Mouse (Mus musculus): ENCODE results near the gene Dnaic1.
"Not testable (repeated sequence)": the region's sequence is repeated elsewhere in the genome, so short reads cannot be mapped to it uniquely, and the experiment has no call there.

Gene Dnaic1

DNA sequence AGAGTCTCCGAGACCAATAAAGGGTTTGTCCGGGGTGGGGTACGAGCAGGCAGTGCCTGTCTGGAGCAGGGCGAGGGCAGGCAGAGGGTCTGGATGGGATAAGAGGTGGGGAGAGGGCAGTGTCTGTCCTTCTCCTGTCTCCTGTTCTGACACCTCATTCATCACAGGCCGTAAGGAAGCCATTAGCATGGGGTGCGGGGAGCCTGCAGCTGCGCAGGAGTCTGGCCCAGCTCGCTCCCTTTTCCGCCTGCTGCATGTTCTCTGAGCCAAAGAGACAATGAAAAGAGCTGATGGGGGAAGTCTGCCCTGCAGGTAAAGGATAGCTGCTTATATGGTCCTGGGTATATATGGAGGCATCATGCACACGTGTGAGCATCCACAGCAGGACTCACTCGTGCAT, 93.1 kb downstream of the Dnaic1 start:
- no peak for DNase-seq (ENCODE audit: extremely low read depth, low read depth)

DNA sequence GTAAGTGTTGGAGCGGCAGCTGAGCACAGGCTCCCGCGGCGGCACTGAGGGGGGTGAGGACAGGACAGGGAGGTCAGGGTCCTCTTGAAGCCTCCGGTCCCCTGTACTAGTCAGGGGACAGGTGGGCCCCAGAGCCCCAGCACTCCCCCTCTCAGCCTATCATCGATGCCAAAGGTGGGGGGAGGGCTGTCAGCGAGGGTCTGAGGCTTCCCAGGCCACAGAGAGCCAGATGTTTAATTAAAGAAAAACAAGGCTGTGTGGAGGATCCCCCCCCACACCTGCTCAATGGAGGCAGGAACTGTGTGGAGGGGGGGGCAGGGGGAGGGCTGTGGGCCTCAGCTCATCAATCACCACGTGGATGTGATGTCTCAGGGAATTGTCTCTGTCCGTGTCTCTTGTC, 94.0 kb downstream of the Dnaic1 start:
- DNase-seq (ENCODE audit: extremely low read depth, low read depth), result no peak

- no peak for DNase-seq (ENCODE audit: extremely low read depth, low read depth)
These were observed 95.0 kb downstream of the Dnaic1 start for GRCm38 (mm10) chr4:41664533-41664932.

- DNase-seq (ENCODE audit: extremely low read depth, low read depth), result no peak
These were observed 95.6 kb downstream of the Dnaic1 start for GRCm38 (mm10) chr4:41665009-41665675.

DNA sequence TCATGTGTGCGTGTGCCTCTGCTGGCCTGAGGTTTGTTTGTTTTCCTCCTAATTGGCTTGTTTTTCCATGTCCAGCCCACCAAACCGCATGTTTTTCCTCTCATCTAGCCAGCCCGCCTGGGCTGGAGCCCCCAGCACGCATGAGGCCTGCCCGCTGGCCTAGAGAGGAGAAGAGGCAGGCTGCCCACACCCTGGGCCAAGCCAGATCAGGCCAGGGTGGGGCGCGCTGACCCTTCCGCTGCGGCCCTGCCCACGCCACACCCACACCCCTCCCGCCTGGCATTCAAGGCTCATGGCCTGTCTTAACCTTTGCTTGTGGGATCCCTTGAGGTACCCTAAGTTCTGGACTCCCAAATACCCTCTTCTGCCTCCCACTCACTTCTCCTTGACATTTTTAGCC, 97.1 kb downstream of the Dnaic1 start:
- no peak for DNase-seq (ENCODE audit: extremely low read depth, low read depth)

GRCm38 (mm10) chr4:41670836-41671235, 101.3 kb downstream of the Dnaic1 start:
- DNase-seq (ENCODE audit: extremely low read depth, low read depth), result no peak

DNA sequence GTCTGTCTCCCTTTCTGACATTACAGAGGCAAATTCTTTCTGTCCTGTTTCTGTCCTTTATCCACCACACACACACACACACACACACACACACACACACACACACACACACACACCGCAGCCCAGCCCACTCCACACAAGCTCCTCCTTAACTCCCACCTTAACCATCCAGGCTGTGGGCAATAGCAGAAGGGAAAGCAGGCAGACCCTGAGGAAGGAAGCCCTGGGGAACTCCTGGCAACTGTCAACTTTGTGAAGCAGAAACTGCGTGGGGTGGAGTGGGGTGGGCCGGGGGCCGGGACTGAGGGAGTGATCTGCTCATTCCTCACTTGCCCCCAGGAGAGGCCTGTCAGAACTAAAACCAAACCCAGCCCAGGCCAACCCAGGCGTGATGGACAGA, 101.9 kb downstream of the Dnaic1 start:
- no peak for DNase-seq (ENCODE audit: extremely low read depth, low read depth)

DNA sequence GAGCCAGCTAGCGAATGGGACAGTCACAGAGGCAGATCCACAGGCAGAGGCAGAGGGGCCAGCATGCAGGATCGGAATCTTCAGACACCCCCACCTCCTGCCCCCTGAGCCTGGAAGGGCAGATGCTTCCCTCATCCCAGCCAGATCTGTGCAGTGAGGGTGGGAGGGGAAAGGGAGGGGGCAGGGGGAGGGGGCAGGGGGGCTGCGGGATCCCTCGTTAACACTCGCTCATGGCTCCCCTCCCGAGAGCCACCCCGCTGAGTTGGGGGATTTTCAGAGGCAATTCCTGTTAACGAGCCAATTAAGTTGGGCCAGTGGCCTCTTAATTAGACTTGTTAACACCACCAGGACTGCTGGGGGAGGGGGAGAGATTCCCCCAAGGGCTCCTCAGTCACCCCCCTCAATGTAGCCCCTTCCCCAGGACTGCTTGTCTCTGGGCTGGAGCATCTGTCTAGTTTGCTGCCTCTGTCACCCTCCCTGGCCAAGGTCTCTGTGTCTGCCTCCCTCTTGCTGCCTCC, 102.4 kb downstream of the Dnaic1 start:
- DNase-seq (ENCODE audit: extremely low read depth, low read depth), result no peak

GRCm38 (mm10) chr4:41672522-41672963, 103.0 kb downstream of the Dnaic1 start:
- no peak for DNase-seq (ENCODE audit: extremely low read depth, low read depth)

DNA sequence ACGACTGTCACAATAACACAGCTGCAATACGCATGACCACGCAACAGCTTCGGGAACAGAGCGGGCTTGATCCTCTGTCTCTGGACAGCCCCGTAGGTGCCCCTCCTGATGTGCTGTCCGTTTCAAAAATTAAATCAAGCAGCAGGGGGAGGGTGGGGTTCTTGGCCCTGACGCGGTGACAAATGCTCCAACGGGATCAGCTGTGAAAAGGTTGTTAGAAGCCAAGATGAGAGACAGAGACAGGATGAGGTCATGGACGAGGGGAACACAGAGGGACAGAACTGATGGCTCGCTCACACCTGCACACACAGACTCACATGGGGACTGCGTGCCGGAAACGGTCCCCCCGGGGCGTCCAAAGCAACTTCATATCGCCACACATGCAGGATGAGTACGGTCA, 103.6 kb downstream of the Dnaic1 start:
- DNase-seq (ENCODE audit: extremely low read depth, low read depth), result no peak

DNA sequence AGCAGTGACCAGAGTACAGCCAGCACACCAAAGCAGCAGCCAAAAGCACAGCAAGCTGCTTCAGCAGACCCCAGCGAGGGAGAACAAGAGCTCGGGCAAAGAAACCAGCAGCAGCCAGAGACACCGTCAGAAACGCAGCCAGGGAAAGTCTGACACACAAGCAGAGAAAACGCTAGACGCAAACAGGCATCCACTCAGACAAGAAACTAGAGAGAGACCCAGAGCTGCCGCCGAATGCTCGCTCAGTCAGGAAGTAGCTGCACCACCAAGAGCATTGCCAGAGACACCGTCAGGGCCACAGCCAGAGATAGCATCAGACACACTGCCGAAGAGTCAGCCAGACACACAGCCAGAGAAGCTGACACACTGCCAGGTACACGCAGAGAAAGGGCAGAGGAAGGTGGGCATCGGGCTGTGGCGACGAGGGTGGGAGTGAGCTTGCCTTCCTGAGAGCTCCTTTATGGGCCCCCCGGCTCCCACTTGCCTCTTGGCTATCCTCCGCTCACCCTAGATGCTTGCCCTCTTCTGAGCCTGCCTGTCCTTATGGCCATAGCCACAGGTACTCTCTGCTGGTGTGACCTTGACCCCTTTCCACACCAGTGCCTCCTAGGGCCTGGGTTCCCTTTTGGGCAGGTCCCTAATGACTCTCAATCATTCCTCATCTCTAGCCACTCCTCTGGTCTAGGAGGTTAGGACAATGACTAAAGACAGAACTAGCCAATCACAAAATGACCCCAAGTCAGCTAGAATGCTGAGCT, 106.9 kb downstream of the Dnaic1 start:
- no peak for DNase-seq (ENCODE audit: extremely low read depth, low read depth)

DNA sequence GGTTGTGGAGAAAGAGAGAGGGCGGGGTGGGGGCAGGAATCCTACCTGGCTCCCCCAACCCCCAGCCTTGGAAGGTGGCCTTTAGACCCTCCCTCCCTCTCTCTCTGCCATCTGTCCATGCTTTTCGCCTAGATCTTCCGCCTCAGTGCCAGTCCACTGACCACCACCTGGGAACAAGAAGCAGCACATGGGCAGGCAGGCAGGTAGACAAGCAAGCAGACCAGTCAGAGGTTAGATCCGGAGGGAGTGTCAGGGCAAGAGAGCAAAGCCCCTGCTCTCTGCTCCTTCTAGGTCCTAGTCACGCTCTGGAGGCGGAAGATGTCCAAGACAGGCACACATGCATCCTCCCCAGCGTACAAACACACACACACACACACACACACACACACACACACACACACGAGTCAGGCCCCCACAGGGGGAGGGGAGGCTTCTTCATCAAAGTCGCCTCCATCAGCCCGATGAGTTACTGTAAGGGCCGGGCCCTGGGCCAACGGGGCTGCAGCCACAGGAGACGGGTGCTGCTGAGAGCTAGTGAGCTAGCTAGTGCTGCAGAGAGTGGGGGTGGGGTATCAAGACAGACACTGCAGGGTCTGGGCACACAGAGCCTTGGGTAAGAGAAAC, 107.5 kb downstream of the Dnaic1 start:
- no peak for DNase-seq (ENCODE audit: extremely low read depth, low read depth)

DNA sequence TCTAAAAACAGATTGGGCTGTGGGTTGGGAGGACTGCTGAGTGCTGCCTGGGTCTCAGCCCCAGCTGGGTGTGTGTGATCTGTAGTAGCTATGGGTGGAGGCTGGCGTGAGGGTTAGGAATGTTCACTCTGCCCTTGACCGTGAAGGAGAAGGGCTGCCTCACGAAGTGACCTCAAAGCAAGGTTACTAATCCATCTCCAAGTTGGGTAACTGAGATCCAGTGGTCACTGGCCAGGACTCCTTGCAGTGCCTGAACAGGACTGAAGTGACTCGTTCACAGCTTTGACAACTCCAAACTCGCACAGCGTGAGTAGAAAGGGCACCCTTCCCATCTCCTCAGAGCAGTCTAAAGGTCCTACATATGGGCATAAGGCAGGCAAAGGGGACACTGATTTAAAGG, 109.3 kb downstream of the Dnaic1 start:
- DNase-seq (ENCODE audit: extremely low read depth, low read depth), result no peak

- no peak for DNase-seq (ENCODE audit: extremely low read depth, low read depth)
These were observed 109.7 kb downstream of the Dnaic1 start for GRCm38 (mm10) chr4:41679291-41679690.

DNA sequence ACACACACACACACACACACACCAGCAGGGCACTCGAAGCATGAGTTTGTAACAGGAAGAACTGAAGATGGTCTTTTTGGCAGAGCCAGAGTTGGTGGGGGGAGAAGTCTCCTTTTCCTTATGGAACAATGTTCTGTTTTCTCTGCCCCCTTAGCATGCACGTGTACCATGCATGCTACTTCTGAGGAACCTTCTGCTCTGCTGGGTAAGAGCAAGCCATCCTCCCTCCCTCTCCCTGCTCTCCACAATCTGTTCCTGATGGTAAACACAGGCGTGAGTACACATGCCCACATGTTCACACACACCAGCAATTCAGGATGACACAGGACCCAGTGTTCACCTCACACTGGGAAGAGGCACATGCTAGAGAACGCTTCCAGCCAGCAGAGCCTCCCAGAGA, 111.6 kb downstream of the Dnaic1 start:
- DNase-seq (ENCODE audit: extremely low read depth, low read depth), result no peak

DNA sequence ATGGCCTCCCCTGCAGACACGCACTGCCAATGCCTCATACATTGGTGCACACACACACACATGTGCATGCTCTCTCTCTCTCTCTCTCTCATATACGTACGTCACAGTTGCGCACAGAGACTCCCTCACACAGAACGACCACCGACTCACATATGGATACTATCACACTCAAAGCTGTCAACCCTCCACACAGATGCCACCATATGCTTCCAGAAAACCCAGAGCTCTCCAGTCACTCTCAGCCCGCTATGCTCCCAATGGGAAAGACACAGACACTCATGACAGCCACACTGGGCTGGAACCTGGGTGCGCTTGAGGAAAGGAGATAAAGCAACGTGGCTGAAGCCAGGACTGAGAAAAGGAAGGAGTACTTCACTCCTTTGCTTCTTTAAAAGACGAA, 112.4 kb downstream of the Dnaic1 start:
- no peak for DNase-seq (ENCODE audit: extremely low read depth, low read depth)

DNA sequence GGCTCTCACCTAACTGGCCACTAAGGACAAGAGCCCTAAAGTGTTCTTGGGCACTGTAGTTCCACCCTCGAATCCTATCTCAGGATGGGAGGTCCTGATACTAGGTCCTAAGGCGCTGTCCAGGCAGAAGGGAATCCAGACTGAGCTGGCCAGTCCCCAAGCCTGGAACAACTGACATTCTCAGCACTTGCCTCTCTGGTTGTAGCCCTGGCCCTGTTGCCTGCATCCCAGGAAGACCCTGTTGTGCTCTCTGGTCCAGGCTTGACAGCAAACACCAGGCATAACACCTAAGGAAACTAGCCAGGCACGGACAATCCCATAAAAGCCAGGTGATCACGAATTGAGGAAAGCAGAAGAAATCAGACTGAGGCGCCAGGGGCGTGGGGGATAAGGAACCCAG, 113.2 kb downstream of the Dnaic1 start:
- DNase-seq (ENCODE audit: extremely low read depth, low read depth), result no peak

- DNase-seq (ENCODE audit: extremely low read depth, low read depth), result not testable (repeated sequence)
These were observed 113.7 kb downstream of the Dnaic1 start for GRCm38 (mm10) chr4:41683303-41683702.

DNA sequence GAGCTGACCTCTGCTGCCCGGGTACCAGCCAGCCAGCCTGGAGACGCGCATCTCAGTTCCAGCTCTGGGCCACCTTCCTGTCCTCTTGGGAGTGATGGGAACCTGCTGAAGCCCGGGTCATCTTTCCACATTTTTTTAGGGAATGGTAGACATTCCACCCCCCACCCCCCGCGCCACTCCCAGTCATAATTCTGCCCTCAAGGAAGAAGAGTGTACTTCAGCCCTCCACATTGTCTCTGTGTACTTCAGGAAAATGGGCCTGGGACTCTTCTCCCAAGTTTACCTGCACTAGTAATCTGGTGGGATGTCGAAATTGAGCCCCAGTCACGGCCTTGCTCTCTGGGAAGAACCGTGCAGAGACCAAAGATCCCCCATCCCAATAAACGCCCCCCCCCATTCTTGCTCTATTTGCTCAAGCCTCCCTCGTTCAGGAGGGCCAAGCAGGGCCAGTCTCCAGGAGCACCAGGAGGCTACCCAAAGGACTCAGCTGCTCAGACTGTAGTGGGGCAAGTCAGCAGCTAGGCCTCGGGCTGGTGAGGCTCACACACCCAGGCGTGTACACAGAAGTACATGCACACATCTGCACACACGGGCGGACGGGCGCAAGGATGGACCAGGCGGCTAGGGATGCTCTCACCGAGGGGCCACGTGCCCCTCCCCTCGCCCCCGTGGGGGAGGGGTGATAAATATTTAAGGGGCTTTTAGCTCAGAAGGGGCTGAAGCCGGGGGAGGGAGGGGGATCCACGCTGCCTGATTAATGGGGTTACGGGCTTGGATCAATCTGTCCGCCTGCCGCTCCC, 114.8 kb downstream of the Dnaic1 start:
- not testable (repeated sequence) for DNase-seq (ENCODE audit: extremely low read depth, low read depth)

GRCm38 (mm10) chr4:41684931-41685453, 115.4 kb downstream of the Dnaic1 start:
- not testable (repeated sequence) for DNase-seq (ENCODE audit: extremely low read depth, low read depth)

DNA sequence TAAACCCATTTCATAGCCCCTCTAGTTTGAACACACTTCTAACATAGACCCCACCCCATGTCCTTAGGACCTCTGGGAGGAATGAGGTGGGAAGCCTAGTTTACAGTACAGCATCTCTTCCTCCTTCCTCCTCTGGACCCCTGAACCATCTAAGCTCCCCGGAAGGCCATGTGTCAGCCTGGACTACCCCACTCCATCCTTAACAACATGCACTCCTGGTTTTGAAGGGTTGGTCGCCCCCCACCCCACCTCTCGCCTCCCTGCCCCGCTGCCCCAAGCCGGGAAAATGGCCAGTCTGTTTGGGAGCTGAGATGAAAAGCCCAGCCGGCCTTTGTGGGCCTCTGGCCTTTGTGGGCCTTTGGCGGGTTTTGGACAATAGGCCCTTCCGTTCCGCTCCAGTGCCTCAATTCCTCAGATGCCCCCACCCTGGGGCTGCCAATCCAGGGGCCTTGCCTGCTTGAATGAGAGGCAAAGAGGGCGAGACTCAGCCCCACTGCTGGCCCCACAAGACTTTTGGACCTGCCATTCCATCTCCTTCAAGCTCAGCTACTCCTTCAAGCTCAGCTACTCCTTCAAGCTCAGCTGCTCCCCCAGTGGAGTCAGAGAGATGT, 116.4 kb downstream of the Dnaic1 start:
- DNase-seq (ENCODE audit: extremely low read depth, low read depth), result not testable (repeated sequence)

All from MEL-GATA-1-ER (cell line).